Mouse (Mus musculus) myocyte (in vitro differentiated cells): ENCODE measurements around the gene Amh. TPM values are rescaled to one million over a fixed set of nuclear protein-coding genes. Genes with fewer than 3 reads are reported as not detected.
A peak's percentile ranks its signal among the peaks of the same experiment; 100 is the strongest.

Source experiments
- H3K27me3 ChIP-seq: one replicate; pipeline ENCODE4 v1.6.1; 2011; ENCODE audit not compliant: control insufficient read depth, insufficient read depth, insufficient read length
- H3K36me3 ChIP-seq: one replicate; pipeline ENCODE4 v1.6.1; 2011; ENCODE audit not compliant: control insufficient read depth, insufficient read depth
- H3K4me2 ChIP-seq: one replicate; pipeline ENCODE4 v1.6.1; 2011; ENCODE audit warnings: low read depth, control low read depth
- H3K4me3 ChIP-seq: one replicate; pipeline ENCODE4 v1.5.1; 2011; ENCODE audit warnings: mild to moderate bottlenecking, control low read depth, moderate library complexity
- H3K79me2 ChIP-seq: one replicate; pipeline ENCODE4 v1.6.1; 2011; ENCODE audit not compliant: control insufficient read depth, insufficient read depth
- H3ac ChIP-seq: one replicate; pipeline ENCODE4 v1.6.1; 2011; ENCODE audit not compliant: control insufficient read depth, insufficient read length
- CEBPB ChIP-seq: IDR thresholded peaks from 2 replicates; pipeline ENCODE4 v1.6.1; 2011; ENCODE audit warnings: mild to moderate bottlenecking, moderate library complexity; ENCODE audit not compliant: poor library complexity, insufficient read depth, severe bottlenecking
- E2F4 ChIP-seq: IDR thresholded peaks from one replicate; pipeline ENCODE4 v1.6.1; 2011; ENCODE audit warnings: mild to moderate bottlenecking, control low read depth, moderate library complexity; ENCODE audit not compliant: insufficient read depth
- MAX ChIP-seq: IDR thresholded peaks from one replicate; pipeline ENCODE4 v1.6.1; 2011; ENCODE audit warnings: low read depth, mild to moderate bottlenecking, control low read depth
- MYOD1 ChIP-seq, 3 experiments: IDR thresholded peaks; one replicate each; pipeline ENCODE4 v1.6.1; 2011; ENCODE audit warnings: control low read depth in 2 of 3, low read depth in 2 of 3, mild to moderate bottlenecking in 2 of 3, moderate library complexity in 1 of 3; ENCODE audit not compliant: insufficient read length in 2 of 3, control insufficient read depth in 1 of 3
- MYOG ChIP-seq, 3 experiments: IDR thresholded peaks; one replicate each; pipeline ENCODE4 v1.6.1; 2011; ENCODE audit warnings: control low read depth in 2 of 3, low read depth in 2 of 3, mild to moderate bottlenecking in 2 of 3; ENCODE audit not compliant: insufficient read length in 2 of 3, control insufficient read depth in 1 of 3, insufficient read depth in 1 of 3
- POLR2A ChIP-seq: IDR thresholded peaks from one replicate; pipeline ENCODE4 v1.6.1; 2011; ENCODE audit warnings: low read depth, mild to moderate bottlenecking, control low read depth, moderate library complexity; ENCODE audit not compliant: insufficient read length
- POLR2AphosphoS2 ChIP-seq: IDR thresholded peaks from one replicate; pipeline ENCODE4 v1.6.1; 2011; ENCODE audit warnings: low read depth, control low read depth; ENCODE audit not compliant: insufficient read length
- REST ChIP-seq: IDR thresholded peaks from one replicate; pipeline ENCODE4 v1.6.1; 2011; ENCODE audit warnings: mild to moderate bottlenecking, control low read depth, moderate library complexity; ENCODE audit not compliant: insufficient read depth, insufficient read length
- SRF ChIP-seq: IDR thresholded peaks from one replicate; pipeline ENCODE4 v1.6.1; 2011; ENCODE audit warnings: low read depth; ENCODE audit not compliant: control insufficient read depth, insufficient read length
- TCF12 ChIP-seq: IDR thresholded peaks from one replicate; pipeline ENCODE4 v1.6.1; 2011; ENCODE audit warnings: mild to moderate bottlenecking, control low read depth; ENCODE audit not compliant: poor library complexity, insufficient read depth, severe bottlenecking
- TCF3 ChIP-seq: IDR thresholded peaks from one replicate; pipeline ENCODE4 v1.6.1; 2011; ENCODE audit warnings: low read depth, control low read depth; ENCODE audit not compliant: insufficient read length
- USF1 ChIP-seq: IDR thresholded peaks from one replicate; pipeline ENCODE4 v1.6.1; 2011; ENCODE audit warnings: low read depth, mild to moderate bottlenecking, control low read depth, moderate library complexity
- polyA plus RNA-seq: library from polyadenylated mRNA; unstranded; fragments of >200 nt; fragmentation: generic; extraction: Trizol; gene quantifications from one replicate; pipeline ENCODE4 v1.2.1, GENCODE M21; 2012; ENCODE audit warnings: missing spikeins

Gene Amh
- polyA plus RNA-seq, 1 experiment, result 0.76 TPM

GRCm38 (mm10) chr10:80842334-80842733, 37.3 kb downstream of the Amh start:
- no peak overlapping the region for H3K4me3 ChIP-seq
- TF ChIP-seq MYOG (IDR thresholded peaks at IDR 0.05; ENCODE audit: control insufficient read depth in 1 of 3, insufficient read depth in 1 of 3, insufficient read length in 2 of 3, low read depth in 2 of 3), result no peak
- TF ChIP-seq MAX, result no peak
- no peak for TF ChIP-seq MYOD1 (IDR thresholded peaks at IDR 0.05; ENCODE audit: control insufficient read depth in 1 of 3, insufficient read length in 2 of 3, low read depth in 2 of 3)
- no peak for TF ChIP-seq TCF3
- no peak for TF ChIP-seq POLR2A
- TF ChIP-seq USF1, result no peak
- no peak for TF ChIP-seq CEBPB
- no peak for TF ChIP-seq REST
- no peak for TF ChIP-seq SRF
- TF ChIP-seq TCF12, result no peak
- no peak for TF ChIP-seq POLR2AphosphoS2
- no peak for TF ChIP-seq E2F4
- no peak overlapping the region for H3ac ChIP-seq
- no peaks in the 10 kb centered on the region for H3K36me3 ChIP-seq
- peaks cover 39% of the 10 kb centered on the region for H3K27me3 ChIP-seq
- H3K4me2 ChIP-seq, result no peak overlapping the region
- no peaks in the 10 kb centered on the region for H3K79me2 ChIP-seq

- Histone ChIP-seq H3ac (no peak overlapping the region), H3K79me2 (no peaks in the 10 kb centered on the region), H3K4me2 (no peak overlapping the region), H3K27me3 (peaks cover 39% of the 10 kb centered on the region), H3K36me3 (no peaks in the 10 kb centered on the region), H3K4me3 (no peak overlapping the region)
- TF ChIP-seq MYOD1 (IDR thresholded peaks at IDR 0.05; ENCODE audit: control insufficient read depth in 1 of 3, insufficient read length in 2 of 3, low read depth in 2 of 3), result no peak
- no peak for TF ChIP-seq USF1
- TF ChIP-seq TCF3, result no peak
- TF ChIP-seq CEBPB, result no peak
- TF ChIP-seq E2F4, result no peak
- TF ChIP-seq SRF, result no peak
- no peak for TF ChIP-seq REST
Measured at GRCm38 (mm10) chr10:80843087-80843930, 38.3 kb downstream of the Amh start.

- no peak for TF ChIP-seq POLR2AphosphoS2
- TF ChIP-seq MAX, result no peak
- TF ChIP-seq REST, result no peak
- TF ChIP-seq TCF12, result no peak
- no peak for TF ChIP-seq E2F4
- TF ChIP-seq USF1, result no peak
- no peak for TF ChIP-seq CEBPB
- TF ChIP-seq SRF, result no peak
- TF ChIP-seq POLR2A, result no peak
- no peak for TF ChIP-seq MYOG (IDR thresholded peaks at IDR 0.05; ENCODE audit: control insufficient read depth in 1 of 3, insufficient read depth in 1 of 3, insufficient read length in 2 of 3, low read depth in 2 of 3)
- TF ChIP-seq MYOD1 (IDR thresholded peaks at IDR 0.05; ENCODE audit: control insufficient read depth in 1 of 3, insufficient read length in 2 of 3, low read depth in 2 of 3), result no peak
- no peak within 1 kb of the TSS for H3K4me3 ChIP-seq
- H3K36me3 ChIP-seq, result no peaks in the 10 kb centered on the region
- no peak within 1 kb of the TSS for H3K4me2 ChIP-seq
- no peaks in the 10 kb centered on the region for H3K79me2 ChIP-seq
- peaks cover 39% of the 10 kb centered on the region for H3K27me3 ChIP-seq
- no peak within 1 kb of the TSS for H3ac ChIP-seq
Measured at GRCm38 (mm10) chr10:80843931-80844547, 39.0 kb downstream of the Amh start, which contains the start of gene Lingo3. Gene Lingo3 (minus strand): TSS chr10:80844039.

GRCm38 (mm10) chr10:80845055-80845693, 40.1 kb downstream of the Amh start:
- Histone ChIP-seq H3K27me3 (peaks cover 39% of the 10 kb centered on the region), H3K4me2 (no peak overlapping the region), H3K79me2 (no peaks in the 10 kb centered on the region), H3K4me3 (no peak overlapping the region), H3ac (no peak overlapping the region), H3K36me3 (no peaks in the 10 kb centered on the region)
- TF ChIP-seq MYOD1 (IDR thresholded peaks at IDR 0.05; ENCODE audit: control insufficient read depth in 1 of 3, insufficient read length in 2 of 3, low read depth in 2 of 3), result peak in 1 of 3 experiments; percentile 7
- TF ChIP-seq POLR2A, result no peak
